Mouse (Mus musculus) ES-E14 (cell line): ENCODE measurements around the gene Pgs1. TPM values are rescaled to one million over a fixed set of nuclear protein-coding genes. Genes with fewer than 3 reads are reported as not detected.

Source experiments
- DNase-seq: peaks from one replicate; pipeline ENCODE4 v3.0.0-alpha.2; 2013; ENCODE audit warnings: low read depth, low spot score
- H3K27ac ChIP-seq: 2 replicates; pipeline ENCODE4 v1.5.1; 2012; ENCODE audit warnings: low read depth, mild to moderate bottlenecking, low read length, moderate library complexity, mixed read lengths; ENCODE audit not compliant: poor library complexity, insufficient read depth, severe bottlenecking
- H3K36me3 ChIP-seq: 2 replicates; pipeline ENCODE4 v1.6.1; 2012; ENCODE audit warnings: mild to moderate bottlenecking, low read length, moderate library complexity, mixed read lengths; ENCODE audit not compliant: control insufficient read depth, poor library complexity, insufficient read depth, severe bottlenecking
- H3K4me1 ChIP-seq, 2 experiments: fragments of 150-350 bp in 1 of 2; sonication (generic) in 1 of 2; 2 replicates each; pipeline ENCODE4 v1.6.1; 2012; ENCODE audit warnings: low read length in 2 of 2, mild to moderate bottlenecking in 1 of 2, mixed read lengths in 1 of 2; ENCODE audit not compliant: control insufficient read depth in 2 of 2, insufficient read depth in 2 of 2, poor library complexity in 1 of 2
- H3K4me3 ChIP-seq, 2 experiments: fragments of 150-350 bp in 1 of 2; sonication (generic) in 1 of 2; 2 replicates each; pipeline ENCODE4 v1.5.1; 2012; ENCODE audit warnings: low read length in 2 of 2, low read depth in 1 of 2, mild to moderate bottlenecking in 1 of 2, mixed read lengths in 1 of 2; ENCODE audit not compliant: insufficient read depth in 1 of 2, poor library complexity in 1 of 2, severe bottlenecking in 1 of 2
- H3K9ac ChIP-seq: 2 replicates; pipeline ENCODE4 v1.6.1; 2012; ENCODE audit warnings: low read depth, mild to moderate bottlenecking, low read length, mixed read lengths; ENCODE audit not compliant: poor library complexity, insufficient read depth, severe bottlenecking
- H3K9me3 ChIP-seq: fragments of 150-350 bp; sonication (generic); 2 replicates; pipeline ENCODE4 v1.6.1; 2012; ENCODE audit warnings: low read depth, mild to moderate bottlenecking, low read length; ENCODE audit not compliant: control insufficient read depth, insufficient read depth
- CHD2 ChIP-seq: IDR thresholded peaks from 2 replicates; pipeline ENCODE4 v1.6.1; 2014; ENCODE audit warnings: mild to moderate bottlenecking, low read depth, low read length, inconsistent platforms
- HCFC1 ChIP-seq: IDR thresholded peaks from 2 replicates; pipeline ENCODE4 v1.6.1; 2012; ENCODE audit warnings: low read length, inconsistent platforms, borderline replicate concordance; ENCODE audit not compliant: insufficient read depth
- MAFK ChIP-seq: IDR thresholded peaks from 2 replicates; pipeline ENCODE4 v1.6.1; 2014; ENCODE audit warnings: mild to moderate bottlenecking, low read depth, low read length, inconsistent platforms; ENCODE audit not compliant: insufficient read depth
- ZC3H11A ChIP-seq: IDR thresholded peaks from 2 replicates; pipeline ENCODE4 v1.6.1; 2012; ENCODE audit warnings: low read depth, mild to moderate bottlenecking, inconsistent platforms, low read length, borderline replicate concordance
- ZNF384 ChIP-seq: IDR thresholded peaks from 2 replicates; pipeline ENCODE4 v1.6.1; 2012; ENCODE audit warnings: low read depth, low read length, inconsistent platforms
- in situ Hi-C, 2 experiments: fragments of 600-800 bp; cut with MboI; formaldehyde crosslinking; loops; one replicate each; pipeline ENCODE4 v1.15.1; 2025; ENCODE audit warnings: low sequenced_read_pairs in 2 of 2, inconsistent platforms in 1 of 2; ENCODE audit not compliant: unreplicated experiment in 2 of 2
- total RNA-seq: library from RNA; depleted of rRNA; stranded (reverse); fragments of 300-350 nt; gene quantifications from 2 replicates; pipeline ENCODE4 v1.2.3, GENCODE M21; 2012

The Pgs1 gene
- total RNA-seq, 1 experiment: 95.2 TPM

DNA sequence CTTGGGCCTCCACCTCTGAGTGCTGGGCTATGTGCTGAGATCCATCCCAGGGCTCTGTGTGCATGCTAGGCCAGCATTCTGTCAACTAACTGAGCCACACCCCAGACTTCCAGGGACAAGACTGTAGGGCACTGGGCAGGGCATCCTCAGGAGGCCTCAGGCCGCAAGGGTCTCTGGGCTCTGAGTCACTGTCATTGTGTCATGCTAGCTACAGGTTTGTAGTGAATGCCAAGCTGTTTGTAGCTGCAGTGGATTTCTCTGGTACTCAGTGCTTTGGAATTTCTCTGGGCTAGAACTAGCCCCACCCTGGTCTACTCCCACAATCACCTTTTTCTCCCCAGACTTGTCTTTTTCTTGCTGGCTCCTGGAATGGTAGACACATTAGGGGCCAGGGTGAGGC, 26.5 kb downstream of the Pgs1 start:
- Histone ChIP-seq H3K9me3 (no peaks in the 10 kb centered on the region), H3K36me3 (peaks cover 14% of the 10 kb centered on the region), H3K27ac (no peak overlapping the region), H3K4me3 (no peak overlapping the region), H3K9ac (no peak overlapping the region), H3K4me1 (peaks cover 46 to 48% of the 10 kb centered on the region in 2 experiments)
- in situ Hi-C loops: no loop called here
- no peak for TF ChIP-seq ZNF384
- TF ChIP-seq HCFC1: no peak
- TF ChIP-seq MAFK: no peak
- DNase-seq: no peak

GRCm38 (mm10) chr11:118013339-118013738, 27.2 kb downstream of the Pgs1 start:
- peaks cover 14% of the 10 kb centered on the region for H3K36me3 ChIP-seq

GRCm38 (mm10) chr11:118014391-118014995, 28.4 kb downstream of the Pgs1 start:
- H3K4me3 ChIP-seq: no peak overlapping the region; a peak in 1 of 4 replicates
- H3K36me3 ChIP-seq: peaks cover 17% of the 10 kb centered on the region
- no peak for DNase-seq
- H3K4me1 ChIP-seq: peaks cover 32 to 36% of the 10 kb centered on the region in 2 experiments
- no peak overlapping the region for H3K27ac ChIP-seq
- H3K9me3 ChIP-seq: no peaks in the 10 kb centered on the region
- H3K9ac ChIP-seq: no peak overlapping the region; the same call in 1 of the 2 replicates
- TF ChIP-seq CHD2: no peak
- TF ChIP-seq ZNF384: no peak
- TF ChIP-seq HCFC1: no peak
- no peak for TF ChIP-seq ZC3H11A
- no peak for TF ChIP-seq MAFK
- in situ Hi-C loops: no loop called here

More at GRCm38 (mm10) chr11:118013339-118013738, 27.2 kb downstream of the Pgs1 start:
- Histone ChIP-seq H3K9ac (no peak overlapping the region), H3K4me3 (no peak overlapping the region), H3K9me3 (no peaks in the 10 kb centered on the region), H3K27ac (no peak overlapping the region), H3K4me1 (peaks cover 40 to 44% of the 10 kb centered on the region in 2 experiments)
- no peak for TF ChIP-seq CHD2
- TF ChIP-seq HCFC1: no peak
- no peak for TF ChIP-seq ZC3H11A
- no peak for TF ChIP-seq ZNF384
- TF ChIP-seq MAFK: no peak
- no peak for DNase-seq
- in situ Hi-C loops: no loop called here

DNA sequence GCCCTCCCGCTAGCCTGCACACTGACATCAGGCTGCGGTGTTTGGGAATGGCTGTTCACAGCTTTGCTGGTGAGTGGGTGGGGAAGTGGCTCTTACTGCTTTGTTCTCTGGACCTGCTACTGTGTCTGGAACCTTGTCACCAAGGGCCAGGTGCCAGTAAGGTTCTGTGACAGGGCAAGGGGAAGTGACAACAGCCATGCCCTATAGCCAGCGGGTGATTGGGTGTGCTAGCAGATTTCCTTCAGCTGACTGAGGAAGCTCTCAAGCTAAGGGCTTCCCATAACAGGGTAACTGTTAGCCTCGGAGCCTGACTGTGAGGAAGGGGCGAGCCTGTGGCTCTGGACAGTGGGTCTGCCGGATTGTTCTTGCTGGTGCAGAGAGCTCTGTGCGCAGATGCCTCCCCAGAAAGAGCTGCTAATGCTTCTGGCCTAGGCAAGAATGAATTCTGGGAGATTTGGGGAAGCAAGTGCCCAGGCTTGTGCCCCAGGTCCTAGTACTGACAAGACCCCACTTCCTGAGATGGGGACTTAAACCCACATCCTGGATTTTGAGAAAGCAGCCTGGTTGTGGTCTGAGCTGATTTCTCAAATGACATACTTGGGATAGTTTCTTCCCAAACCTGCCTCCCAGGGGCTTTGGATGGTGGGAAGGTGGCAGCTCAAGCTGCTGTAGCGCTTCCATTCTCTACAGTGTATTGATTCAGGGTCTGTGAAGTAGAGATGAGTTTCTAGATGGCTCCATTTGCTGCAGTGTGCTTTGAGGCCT, 29.5 kb downstream of the Pgs1 start:
- Histone ChIP-seq H3K36me3 (peaks cover 24% of the 10 kb centered on the region), H3K4me3 (no peak overlapping the region), H3K9me3 (no peaks in the 10 kb centered on the region), H3K27ac (no peak overlapping the region), H3K9ac (no peak overlapping the region), H3K4me1 (peaks cover 31 to 33% of the 10 kb centered on the region in 2 experiments)
- TF ChIP-seq ZC3H11A: no peak
- TF ChIP-seq MAFK: no peak
- TF ChIP-seq HCFC1: no peak
- no peak for TF ChIP-seq ZNF384
- no peak for TF ChIP-seq CHD2
- no peak for DNase-seq
- in situ Hi-C loops: no loop called here
